Mouse (Mus musculus) lung, embryonic 14.5 days (tissue): Measurements from ENCODE around the gene Sort1. TPM values are rescaled to one million over a fixed set of nuclear protein-coding genes. Genes with fewer than 3 reads are reported as not detected.
A peak's percentile ranks its signal among the peaks of the same experiment; 100 is the strongest.

Source experiments
- ATAC-seq: fragments of 200-750 bp; cut with Nextera tagmentation; 2 replicates; pipeline ENCODE4 v1.8.0; 2017; ENCODE audit warnings: mild to moderate bottlenecking, moderate TSS enrichment, moderate library complexity; ENCODE audit not compliant: insufficient read depth
- DNase-seq: peaks from one replicate; pipeline ENCODE4 v3.0.0-alpha.2; 2015
- H3K27ac ChIP-seq: fragments of 300-500 bp; sonication (generic); 2 replicates; pipeline ENCODE4 v1.5.1; 2014; ENCODE audit warnings: low read depth, mild to moderate bottlenecking, moderate library complexity
- H3K27me3 ChIP-seq: fragments of 300-500 bp; sonication (generic); 2 replicates; pipeline ENCODE4 v1.6.1; 2014; ENCODE audit warnings: low read length, control low read depth; ENCODE audit not compliant: insufficient read depth
- H3K36me3 ChIP-seq: fragments of 300-500 bp; sonication (generic); 2 replicates; pipeline ENCODE4 v1.6.1; 2014; ENCODE audit warnings: control low read depth; ENCODE audit not compliant: insufficient read depth
- H3K4me1 ChIP-seq: fragments of 300-500 bp; sonication (generic); 2 replicates; pipeline ENCODE4 v1.6.1; 2014; ENCODE audit warnings: antibody characterized with exemption, control low read depth; ENCODE audit not compliant: insufficient read depth
- H3K4me2 ChIP-seq: fragments of 300-500 bp; sonication (generic); 2 replicates; pipeline ENCODE4 v1.6.1; 2014; ENCODE audit warnings: mild to moderate bottlenecking
- H3K4me3 ChIP-seq: fragments of 300-500 bp; sonication (generic); 2 replicates; pipeline ENCODE4 v1.5.1; 2014; ENCODE audit warnings: low read depth, low read length
- H3K9ac ChIP-seq: fragments of 300-500 bp; sonication (generic); 2 replicates; pipeline ENCODE4 v1.6.1; 2014
- H3K9me3 ChIP-seq: fragments of 300-500 bp; sonication (generic); 2 replicates; pipeline ENCODE4 v1.6.1; 2016; ENCODE audit warnings: low read depth, low read length, control low read depth
- CTCF ChIP-seq: IDR thresholded peaks from 2 replicates; pipeline ENCODE4 v1.5.1; 2016; ENCODE audit warnings: antibody characterized with exemption, low read depth
- WGBS: fragments of 180-500 bp; shearing (Covaris S2); extraction: QIAGEN DNeasy Blood & Tissue Kit; methylation state at CpG from one replicate; pipeline ENCODE4 v1.1.7; 2014; 5-methylcytosine and 5-hydroxymethylcytosine counted together
- polyA plus RNA-seq: library from polyadenylated mRNA; unstranded; fragments of >200 nt; fragmentation: Nextera tagmentation; extraction: Ambion mirVana; gene quantifications from 2 replicates; pipeline ENCODE4 v1.2.1, GENCODE M21; 2014

Gene Sort1
- polyA plus RNA-seq, 1 experiment from 2014 or later, result 32.7 TPM

GRCm38 (mm10) chr3:108296220-108297049 lies 12.6 kb downstream of the Sort1 start:
- no peak overlapping the region for H3K9ac ChIP-seq
- peak overlapping the region; percentile 84 for H3K27ac ChIP-seq
- no peaks in the 10 kb centered on the region for H3K9me3 ChIP-seq
- H3K4me1 ChIP-seq, result peaks cover 28% of the 10 kb centered on the region
- peak overlapping the region; percentile 41 for H3K4me2 ChIP-seq
- WGBS, result 11% methylated on average over 14 of the region's 14 CpGs
- ATAC-seq (peak; percentile 57), DNase-seq (no peak)
- no peaks in the 10 kb centered on the region for H3K36me3 ChIP-seq
- no peak for TF ChIP-seq CTCF
- H3K27me3 ChIP-seq, result no peaks in the 10 kb centered on the region
- H3K4me3 ChIP-seq, result no peak overlapping the region

GRCm38 (mm10) chr3:108297050-108297419 lies 13.2 kb downstream of the Sort1 start:
- no peak for DNase-seq
- peak overlapping the region; percentile 84 for H3K27ac ChIP-seq
- 0 out of 2 replicates have a peak overlapping the region, but pooled peaks have one; percentile 6 for H3K4me2 ChIP-seq
- 53% methylated on average over 7 of the region's 7 CpGs for WGBS
- H3K9ac ChIP-seq, result no peak overlapping the region
- H3K9me3 ChIP-seq, result no peaks in the 10 kb centered on the region
- no peaks in the 10 kb centered on the region for H3K36me3 ChIP-seq
- ATAC-seq, result no peak
- H3K27me3 ChIP-seq, result no peaks in the 10 kb centered on the region
- peaks cover 28% of the 10 kb centered on the region for H3K4me1 ChIP-seq
- TF ChIP-seq CTCF, result no peak
- H3K4me3 ChIP-seq, result no peak overlapping the region

- WGBS, result 55% methylated on average over 7 of the region's 7 CpGs
- Histone ChIP-seq H3K27me3 (no peaks in the 10 kb centered on the region), H3K4me3 (no peak overlapping the region), H3K9me3 (no peaks in the 10 kb centered on the region), H3K4me2 (no peak overlapping the region), H3K4me1 (peaks cover 28% of the 10 kb centered on the region), H3K9ac (no peak overlapping the region), H3K36me3 (no peaks in the 10 kb centered on the region), H3K27ac (no peak overlapping the region)
- DNase-seq (no peak), ATAC-seq (no peak)
- no peak for TF ChIP-seq CTCF
These were observed 14.0 kb downstream of the Sort1 start for GRCm38 (mm10) chr3:108297603-108298553.

GRCm38 (mm10) chr3:108300455-108301030 lies 16.7 kb downstream of the Sort1 start:
- ATAC-seq (no peak), DNase-seq (no peak)
- Histone ChIP-seq H3K4me3 (no peak overlapping the region), H3K4me2 (no peak overlapping the region), H3K9me3 (no peaks in the 10 kb centered on the region), H3K27ac (no peak overlapping the region), H3K27me3 (no peaks in the 10 kb centered on the region), H3K4me1 (peaks cover 15% of the 10 kb centered on the region), H3K9ac (no peak overlapping the region), H3K36me3 (no peaks in the 10 kb centered on the region)
- no peak for TF ChIP-seq CTCF
- WGBS, result 80% methylated on average over 6 of the region's 6 CpGs

- no peak for DNase-seq
- no peak for TF ChIP-seq CTCF
- Histone ChIP-seq H3K27me3 (no peaks in the 10 kb centered on the region), H3K4me1 (no peaks in the 10 kb centered on the region), H3K9ac (no peak overlapping the region), H3K27ac (no peak overlapping the region), H3K9me3 (no peaks in the 10 kb centered on the region), H3K4me2 (no peak overlapping the region), H3K4me3 (no peak overlapping the region), H3K36me3 (peaks cover 1% of the 10 kb centered on the region; the same call in 1 of the 2 replicates)
- WGBS, result 90% methylated on average over 8 of the region's 8 CpGs
- ATAC-seq, result no peak
These were observed 19.8 kb downstream of the Sort1 start for GRCm38 (mm10) chr3:108303683-108304082.

GRCm38 (mm10) chr3:108304747-108305146 lies 20.9 kb downstream of the Sort1 start:
- 83% methylated on average over 4 of the region's 4 CpGs for WGBS
- DNase-seq (no peak), ATAC-seq (no peak)
- Histone ChIP-seq H3K27ac (no peak overlapping the region), H3K9me3 (no peaks in the 10 kb centered on the region), H3K9ac (no peak overlapping the region), H3K36me3 (peaks cover 7% of the 10 kb centered on the region; the same call in 1 of the 2 replicates), H3K27me3 (no peaks in the 10 kb centered on the region), H3K4me3 (no peak overlapping the region), H3K4me1 (no peaks in the 10 kb centered on the region), H3K4me2 (no peak overlapping the region)
- TF ChIP-seq CTCF, result no peak
